Mouse (Mus musculus): Measurements from ENCODE around the gene Shisal1.

DNA sequence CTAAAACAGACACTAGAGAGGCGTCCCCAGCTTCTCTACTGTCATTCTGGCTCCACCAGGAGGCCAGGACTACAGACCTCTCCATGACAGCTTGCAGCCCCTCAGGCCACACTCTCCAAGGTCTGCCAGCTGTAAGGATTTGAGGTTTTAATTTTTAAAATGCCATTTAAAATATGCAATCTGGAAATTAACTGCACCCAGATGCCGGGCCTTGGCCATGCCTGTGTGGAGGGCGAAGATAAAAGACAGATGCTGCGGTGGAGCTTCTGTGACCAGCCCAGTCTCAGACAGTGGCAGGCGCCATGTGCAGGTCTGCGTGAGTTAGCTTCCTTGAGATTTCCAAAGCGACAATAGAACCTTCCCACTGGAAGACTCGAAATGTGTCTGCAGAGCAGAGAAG lies 36.8 kb downstream of the Shisal1 start:
- TF ChIP-seq CTCF (IDR thresholded peaks at IDR 0.05; ENCODE audit: low read depth, low read length), result no peak
- TF ChIP-seq GATA1 (IDR thresholded peaks at IDR 0.05; ENCODE audit: borderline replicate concordance, low read length), result no peak
- no peak for TF ChIP-seq TAL1 (conservative IDR thresholded peaks at IDR 0.05; ENCODE audit: low read depth, low read length)
- TF ChIP-seq POLR2AphosphoS5 (IDR thresholded peaks at IDR 0.05; ENCODE audit: insufficient replicate concordance, low read depth, low read length), result no peak
